Mouse (Mus musculus) spleen, postnatal 14 days (tissue): Measurements from ENCODE around the gene Elk3.

Experiments used
- DNase-seq, 2 experiments: peaks; one replicate each; pipeline ENCODE4 v3.0.0; 2021 to 2022; ENCODE audit warnings: low spot score in 2 of 2

Gene Elk3

DNA sequence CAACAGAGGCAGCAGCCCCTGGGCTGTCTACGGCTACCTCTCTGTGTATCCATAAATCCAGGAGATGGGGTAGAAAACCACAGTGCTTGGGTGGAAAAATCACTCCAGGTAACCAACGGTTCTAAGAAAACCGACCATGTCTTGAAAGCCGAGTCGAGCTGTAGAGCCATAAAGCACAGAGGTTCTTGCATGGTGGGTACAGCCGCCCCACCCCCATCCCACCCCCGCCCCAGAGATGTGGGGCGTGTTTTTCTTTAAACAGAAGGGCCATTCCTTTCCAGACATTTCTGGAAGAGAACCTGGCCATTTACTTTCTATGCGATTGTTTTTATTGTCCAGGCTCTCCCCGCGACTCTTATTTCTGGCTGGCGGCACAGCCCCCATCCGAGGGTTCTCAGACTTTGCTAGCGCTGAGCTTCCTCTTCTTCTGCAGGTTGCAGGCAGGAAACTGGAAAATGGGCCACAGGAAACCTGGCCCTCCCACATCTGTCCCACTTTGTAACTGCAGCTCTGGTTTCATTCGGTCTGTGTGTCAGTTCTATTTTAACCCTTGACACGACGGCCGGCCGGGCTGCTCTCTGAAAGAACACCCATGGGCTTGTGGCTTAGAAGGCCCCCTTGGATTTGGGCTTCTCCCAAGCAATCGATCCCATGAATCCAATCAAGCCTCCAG is 16.3 kb downstream of the Elk3 start:
- DNase-seq: no peak

DNA sequence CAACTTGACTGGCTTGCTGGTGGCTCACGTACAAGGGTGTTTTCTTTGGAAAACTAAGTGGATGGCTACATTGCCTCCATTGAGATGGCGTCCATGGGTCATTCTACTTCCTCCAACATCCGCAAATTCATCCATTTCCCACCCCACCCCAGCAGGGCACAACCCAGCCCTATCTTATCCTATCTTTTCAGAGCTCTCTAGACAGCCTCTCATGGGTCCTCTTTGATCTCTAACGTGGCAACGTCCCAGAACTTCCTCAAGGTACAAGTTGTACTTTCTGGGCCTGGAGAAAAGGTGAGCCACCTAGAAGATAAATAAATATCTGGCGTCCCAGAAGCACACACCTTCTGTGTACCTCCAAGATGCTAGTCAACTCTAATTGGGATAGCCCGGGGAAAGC is 17.3 kb downstream of the Elk3 start:
- DNase-seq: no peak

DNA sequence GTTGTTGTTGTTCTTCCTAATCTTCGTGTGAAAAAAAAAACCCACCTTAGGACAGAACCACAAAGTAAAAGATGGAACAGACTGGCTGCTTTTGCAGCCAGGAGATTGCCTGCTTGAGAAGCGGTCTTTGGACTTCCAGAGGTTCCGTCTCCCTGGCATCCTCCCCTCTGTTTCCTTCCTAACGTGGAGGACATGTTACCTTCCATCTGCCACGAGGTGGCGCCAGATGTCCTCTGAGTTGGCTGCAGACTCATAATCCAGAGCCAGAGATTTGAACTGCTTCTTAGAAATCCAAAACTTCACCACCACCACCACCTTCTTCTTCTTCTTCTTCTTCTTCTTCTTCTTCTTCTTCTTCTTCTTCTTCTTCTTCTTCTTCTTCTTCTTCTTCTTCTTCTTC is 19.1 kb downstream of the Elk3 start:
- DNase-seq: peak; percentile 34 to 69

DNA sequence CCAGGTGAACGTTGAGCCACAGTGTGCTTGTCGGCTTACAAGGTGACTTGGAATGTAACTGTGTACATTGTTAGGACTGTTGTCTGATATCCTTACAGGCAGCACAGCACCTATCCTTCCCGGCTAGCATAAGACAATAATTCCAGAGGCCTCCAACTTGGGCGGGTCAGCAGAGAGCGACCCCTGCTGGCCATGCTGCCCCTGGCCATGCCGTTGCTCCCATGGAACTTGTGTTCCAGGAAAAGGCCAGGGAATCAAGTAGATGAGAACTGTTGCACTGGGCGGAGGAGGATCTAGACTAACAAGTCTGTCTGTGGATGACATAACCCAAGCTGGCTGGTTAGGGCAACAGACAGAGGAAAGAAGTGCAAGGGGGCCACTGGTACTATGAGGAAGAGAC is 19.6 kb downstream of the Elk3 start:
- no peak for DNase-seq

DNA sequence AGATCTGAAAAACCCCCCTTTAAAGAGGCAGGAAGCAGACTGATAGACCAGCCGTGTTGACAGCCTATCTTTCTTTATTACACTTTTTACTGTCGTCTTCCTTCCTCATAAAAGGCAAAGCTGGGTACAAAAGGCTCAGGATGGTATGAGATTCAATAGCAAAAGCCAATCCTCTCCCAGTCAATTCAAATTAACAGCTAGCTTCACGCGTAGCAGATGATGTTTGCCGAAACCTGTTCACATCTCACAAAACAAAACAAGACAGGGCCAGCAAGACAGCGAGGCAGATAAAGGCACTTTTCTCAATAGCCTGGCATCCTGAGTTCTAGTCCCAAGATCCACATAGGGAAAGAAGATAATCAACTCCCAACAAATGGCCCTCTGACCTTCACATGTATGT is 21.5 kb downstream of the Elk3 start:
- DNase-seq: no peak

DNA sequence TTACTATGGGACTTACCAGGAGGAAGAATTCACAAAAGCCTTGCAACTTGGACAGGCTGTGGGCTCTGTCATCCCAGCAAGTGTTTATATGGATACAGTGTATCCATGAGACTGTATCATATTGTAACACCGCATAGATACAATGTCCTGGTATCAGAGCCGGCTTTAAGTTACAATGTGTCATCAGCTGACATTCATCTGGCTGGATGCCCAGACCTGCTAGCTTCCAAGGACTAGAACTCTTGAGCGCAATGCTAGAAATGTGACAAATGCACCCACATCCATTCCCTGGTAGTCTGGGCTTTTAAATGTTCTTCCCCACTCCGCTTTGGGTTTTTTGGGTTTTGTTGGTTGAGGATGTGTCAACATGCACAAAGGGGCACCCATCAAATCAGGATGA is 22.6 kb downstream of the Elk3 start:
- DNase-seq: no peak

DNA sequence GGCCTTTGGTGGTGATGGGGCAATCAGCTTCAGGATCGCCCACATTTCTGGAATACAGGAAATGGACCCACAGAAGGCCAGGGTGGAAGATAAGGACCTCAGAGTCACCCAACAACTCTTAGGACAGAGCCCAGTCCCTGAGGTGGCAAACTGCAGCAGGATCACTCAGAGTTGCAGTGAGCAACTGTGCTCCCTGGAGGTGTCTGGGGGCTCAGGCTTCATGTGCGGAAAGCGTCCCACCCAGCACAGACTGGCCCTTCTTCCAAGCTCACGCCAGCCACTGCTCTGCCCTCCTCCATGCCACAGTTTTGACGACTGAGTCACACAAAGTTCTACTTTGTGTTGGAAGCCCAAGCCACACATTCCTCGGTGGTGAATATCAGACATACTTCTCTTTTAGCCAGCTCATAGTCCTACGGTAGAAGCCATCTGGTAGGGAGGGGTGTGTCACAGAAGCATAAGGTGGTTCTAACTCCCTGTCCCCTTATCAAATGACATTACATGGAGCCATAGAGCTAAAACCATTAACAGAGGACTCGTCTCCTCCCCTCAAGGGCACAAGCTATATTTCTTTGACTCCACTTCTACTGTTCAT is 23.3 kb downstream of the Elk3 start:
- no peak for DNase-seq

DNA sequence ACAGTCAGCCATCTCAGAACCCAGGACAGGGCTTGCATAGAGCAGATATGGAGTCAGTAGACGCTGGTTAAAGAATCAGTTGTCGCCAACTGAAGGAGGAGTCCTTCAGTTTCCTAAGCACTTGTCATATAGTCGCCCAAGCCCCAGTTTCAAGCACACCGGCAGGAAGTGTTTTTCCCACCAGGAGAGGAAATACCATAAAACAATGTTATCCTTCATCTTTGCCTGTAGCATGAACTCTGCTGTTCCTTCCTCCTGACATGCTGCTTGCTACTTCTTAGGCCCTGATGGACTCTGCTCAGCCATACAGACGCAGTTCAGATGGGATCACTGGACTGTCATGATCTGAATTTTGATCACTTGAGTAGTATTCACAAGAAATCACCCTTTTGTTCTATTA is 25.4 kb downstream of the Elk3 start:
- DNase-seq: no peak

DNA sequence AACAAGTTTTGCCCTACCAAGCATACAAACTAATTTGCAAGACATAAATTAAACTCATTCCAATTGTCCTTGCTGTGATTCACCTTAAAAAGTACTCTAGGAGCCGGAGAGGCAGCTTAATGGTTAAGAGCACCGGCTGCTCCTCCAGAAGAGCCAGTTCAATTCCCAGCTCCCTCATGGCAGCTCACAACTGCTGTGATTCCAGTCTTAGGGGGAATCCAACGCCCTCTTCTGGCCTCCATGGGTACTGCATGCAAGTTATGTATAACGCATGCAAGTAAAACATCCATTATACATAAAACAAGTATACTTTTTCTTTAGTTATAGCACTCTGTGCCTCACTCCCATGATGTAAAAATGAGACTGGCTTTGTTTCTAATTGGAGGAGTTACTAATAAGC is 27.7 kb downstream of the Elk3 start:
- no peak for DNase-seq

DNA sequence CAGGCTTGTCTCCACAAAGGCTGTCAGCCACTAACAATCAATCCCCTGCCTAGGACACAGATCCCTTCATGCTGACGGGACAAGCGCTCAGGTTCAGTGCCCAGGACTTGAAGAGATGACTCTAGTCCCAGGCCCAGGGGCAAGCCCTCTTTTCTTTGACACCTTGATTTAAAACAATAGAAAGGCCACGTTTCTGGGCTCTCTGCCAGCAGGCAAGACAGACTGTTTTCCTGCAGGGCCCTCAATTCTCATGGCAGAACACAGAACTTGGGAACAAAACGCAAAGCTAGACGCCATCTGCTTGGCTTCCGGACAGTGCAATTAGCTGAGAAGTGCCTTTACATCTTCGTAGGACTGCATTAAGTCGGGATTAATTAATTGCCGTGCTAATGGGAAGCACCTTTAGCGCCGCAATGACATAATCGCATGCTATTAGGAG is 28.4 kb downstream of the Elk3 start:
- DNase-seq: no peak

DNA sequence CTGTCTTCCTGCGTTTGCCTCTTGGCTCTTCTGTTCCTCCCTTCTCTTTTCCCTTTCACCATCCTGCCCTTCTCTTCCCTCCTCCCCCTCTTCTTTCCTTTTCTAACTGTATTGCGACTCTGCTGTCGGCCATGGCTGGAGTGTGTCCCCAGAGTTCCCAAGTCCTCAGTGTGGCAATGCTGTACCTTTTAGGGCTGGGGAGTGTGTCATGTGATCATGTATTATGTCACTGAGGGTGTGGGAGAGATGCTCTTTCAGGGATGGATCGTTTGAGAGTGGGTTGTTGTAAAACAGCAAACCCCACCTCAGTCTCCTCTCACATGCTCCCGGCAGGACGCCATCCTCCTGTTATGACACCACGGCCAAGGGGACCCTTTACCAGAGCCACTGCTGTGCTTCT is 29.8 kb downstream of the Elk3 start:
- no peak for DNase-seq

DNA sequence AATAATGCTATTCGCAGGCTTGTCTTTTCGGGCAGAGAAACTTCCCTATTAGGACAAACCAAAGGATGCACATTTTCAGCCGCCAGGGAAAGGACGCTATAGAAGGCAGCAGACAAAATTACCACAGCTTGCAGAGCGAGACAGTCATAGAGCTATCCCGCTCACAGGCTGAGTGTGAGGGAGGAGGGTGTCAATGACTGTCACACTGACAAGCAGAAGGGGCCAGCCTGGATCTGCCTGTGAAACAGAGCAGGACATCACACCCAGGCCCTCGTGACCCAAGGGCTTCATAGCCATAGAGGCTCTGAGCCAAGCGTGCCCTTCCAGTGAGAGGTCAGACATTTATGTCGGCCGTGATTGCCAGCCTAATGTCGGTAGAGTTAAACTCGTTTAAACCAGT is 30.3 kb downstream of the Elk3 start:
- no peak for DNase-seq

DNA sequence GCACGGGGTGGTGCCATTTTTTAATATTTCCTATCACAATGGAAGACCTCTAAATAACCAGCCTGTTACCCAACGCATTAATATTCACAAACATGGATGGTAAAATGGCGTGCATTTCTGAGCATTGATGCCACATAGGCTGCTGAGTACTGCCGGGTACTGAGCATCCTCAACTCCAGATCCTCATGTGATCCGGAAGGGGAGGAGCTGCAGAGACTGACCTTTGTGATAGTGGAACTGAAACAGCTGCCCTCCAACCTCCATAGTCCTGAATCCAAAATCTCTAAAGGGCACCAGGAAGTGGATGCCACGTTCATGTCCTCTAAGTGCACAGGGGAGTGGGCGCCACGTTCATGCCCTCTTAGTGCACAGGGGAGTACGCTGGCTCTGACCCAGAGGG is 31.9 kb downstream of the Elk3 start:
- DNase-seq: no peak

DNA sequence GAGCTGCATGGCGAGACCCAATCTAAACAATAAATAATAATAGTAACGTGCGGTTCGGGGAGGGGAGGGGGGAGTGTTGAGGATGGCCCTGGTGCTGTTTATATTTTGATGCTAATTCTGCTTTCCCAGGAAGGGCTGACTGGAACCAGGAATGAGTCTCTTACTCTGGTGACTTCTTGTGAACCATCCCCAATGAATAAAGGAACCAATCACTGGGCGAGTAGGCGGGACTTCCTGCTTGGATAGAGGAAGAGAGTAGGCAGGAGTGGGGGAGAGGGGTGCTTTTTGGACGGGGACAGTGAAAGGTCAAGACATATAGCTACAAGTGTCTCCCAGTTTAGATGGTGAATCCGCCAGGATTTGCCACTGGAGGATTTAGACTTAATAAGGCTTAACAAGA is 32.6 kb downstream of the Elk3 start:
- DNase-seq: no peak

DNA sequence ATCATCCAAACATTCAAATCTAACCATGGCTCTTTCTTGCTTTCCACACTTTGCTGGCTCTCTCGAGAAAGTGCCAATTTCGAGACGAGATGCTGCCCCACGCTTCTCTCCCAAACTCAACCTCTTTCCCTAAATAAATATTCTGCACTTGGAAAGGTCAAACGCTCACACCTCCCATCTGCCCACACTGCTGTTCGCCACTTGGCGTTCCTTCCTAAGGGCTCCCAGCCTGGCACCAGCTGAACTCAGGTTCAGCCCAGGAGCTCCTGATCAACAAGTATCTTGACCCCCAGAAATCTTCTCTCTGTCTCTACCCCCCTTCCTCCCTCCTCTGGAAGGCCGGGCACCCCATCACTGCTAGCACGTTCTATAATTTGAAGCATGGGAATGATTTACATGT is 34.1 kb downstream of the Elk3 start:
- DNase-seq: no peak

DNA sequence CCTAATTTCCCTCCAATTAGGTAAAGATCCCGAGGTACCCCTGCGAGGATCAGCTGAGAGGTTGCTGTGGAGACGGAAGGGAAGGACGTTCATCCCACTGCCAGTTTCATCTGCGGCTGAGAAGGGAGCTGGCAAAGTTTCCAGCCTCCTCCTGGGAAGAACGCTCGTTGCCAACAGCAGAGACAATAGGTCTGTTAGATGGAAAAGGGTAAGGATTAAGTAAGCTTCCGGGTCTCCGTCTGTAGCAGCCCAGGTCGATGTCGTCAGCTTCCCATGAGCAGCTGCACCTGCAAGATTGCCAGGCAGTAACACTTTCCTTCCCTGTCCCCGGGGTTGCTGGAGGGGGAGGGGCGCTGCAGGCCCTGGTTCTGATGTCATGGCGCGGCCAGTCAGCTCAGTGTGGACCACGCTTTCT is 34.6 kb downstream of the Elk3 start:
- DNase-seq: no peak

DNA sequence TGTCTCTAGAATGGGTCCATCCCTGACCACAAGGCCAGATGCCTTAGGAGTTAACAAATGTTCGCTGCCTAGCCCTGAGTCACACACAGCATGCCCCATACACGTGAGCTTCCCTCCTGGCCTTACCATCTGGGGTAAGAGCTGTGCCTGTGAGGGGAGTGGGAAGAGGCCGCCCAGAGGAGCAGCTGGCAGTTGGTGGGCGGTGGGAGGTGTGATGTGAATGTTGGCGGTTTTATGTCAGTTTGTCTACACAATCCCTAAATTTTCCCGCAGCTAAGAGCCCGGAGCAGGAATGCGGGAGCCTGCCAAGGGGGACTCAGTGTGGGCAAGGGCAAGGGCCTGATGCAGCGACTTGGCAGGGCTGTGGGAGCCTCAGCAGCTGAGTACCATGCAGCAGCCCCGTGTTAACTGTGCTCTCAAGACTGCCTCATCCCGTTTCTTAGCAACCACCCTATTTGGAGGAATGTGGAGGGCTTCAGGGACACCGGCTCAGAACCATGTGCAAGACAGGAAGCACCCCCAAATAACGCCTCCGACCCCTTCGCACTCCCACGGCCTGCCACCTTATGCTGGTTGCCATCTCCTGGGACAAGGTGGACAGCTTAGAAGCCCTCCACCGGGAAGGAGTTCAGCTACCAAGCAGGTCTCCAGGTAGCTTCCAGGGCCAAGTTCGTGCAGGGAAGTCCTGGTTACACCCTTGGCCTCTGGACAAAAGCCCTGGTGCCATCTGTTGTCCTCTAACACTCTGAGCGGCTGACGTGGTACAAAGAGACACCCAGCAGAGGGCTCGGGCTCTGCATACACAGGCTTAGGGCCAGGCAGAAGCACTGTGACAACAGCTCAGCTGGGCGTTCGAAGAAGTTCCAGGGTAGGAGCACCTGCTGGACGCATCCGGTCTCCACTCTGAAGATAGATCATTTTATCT is 35.5 kb downstream of the Elk3 start:
- DNase-seq: no peak

DNA sequence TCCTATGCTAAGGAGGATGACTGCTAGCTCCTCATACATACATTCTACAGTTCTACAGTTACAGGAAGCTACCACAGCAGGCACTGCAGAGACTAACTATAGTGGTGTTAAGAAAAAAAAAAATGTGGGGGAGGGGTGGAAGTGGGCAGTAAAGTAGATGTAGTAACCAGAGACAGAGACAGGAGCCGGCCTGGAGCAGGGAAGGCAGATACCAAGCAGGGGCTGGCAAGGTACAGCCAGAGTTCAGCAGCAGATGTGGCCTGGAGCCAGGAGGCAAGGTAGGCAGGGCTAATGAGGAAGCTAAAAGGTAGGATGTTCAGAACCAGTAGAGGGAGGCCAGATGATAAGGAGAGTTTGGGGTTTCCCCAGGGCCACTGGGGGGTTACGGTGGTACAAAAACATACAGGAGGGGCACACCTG is 36.6 kb downstream of the Elk3 start:
- peak in 1 of 2 experiments; percentile 21 for DNase-seq

DNA sequence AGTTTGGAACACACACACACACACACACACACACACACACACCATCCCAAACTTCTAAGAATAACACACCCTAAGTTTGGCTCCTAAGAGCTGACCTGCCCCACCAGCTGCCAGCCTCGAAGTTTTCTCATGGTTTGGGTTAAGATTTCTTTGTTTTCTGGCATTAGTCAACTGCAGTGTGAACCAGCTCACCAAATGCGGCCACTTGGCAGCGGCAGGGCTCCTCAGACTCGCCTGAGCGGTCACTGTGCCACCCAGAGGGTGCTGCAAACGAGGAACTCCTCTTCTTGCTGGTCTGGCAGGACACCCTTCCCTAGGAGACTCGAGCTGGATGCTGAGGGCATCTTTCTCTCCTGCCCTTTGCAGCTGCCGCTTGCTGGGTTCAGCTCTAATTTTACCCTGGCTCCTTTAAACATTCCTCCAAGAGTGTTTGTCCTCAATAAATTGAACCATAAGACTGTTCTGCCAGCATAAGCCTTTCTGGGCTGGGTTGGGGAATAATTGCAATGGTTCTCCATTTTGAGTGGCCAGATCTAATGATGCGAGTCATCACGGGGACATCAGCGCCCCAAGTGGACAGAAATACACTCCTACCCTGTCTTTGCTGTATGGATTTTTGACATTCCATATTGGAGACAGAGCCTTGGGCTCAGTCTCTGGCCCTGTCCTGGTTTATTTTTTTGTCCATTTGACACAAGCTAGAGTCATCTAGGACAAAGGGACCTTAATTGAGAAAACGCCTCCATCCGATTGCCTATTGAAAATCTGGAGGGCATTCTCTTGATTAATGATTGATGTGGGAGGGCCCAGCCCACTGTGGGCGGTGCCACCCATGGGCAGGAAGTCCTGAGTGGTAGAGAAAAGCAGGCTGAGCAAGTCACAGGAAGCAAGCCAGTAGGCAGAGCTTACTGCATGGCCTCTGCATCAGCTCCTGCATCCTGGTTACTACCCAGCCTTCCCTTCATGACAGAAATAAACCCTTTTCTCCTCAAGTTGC is 37.7 kb downstream of the Elk3 start:
- no peak for DNase-seq

DNA sequence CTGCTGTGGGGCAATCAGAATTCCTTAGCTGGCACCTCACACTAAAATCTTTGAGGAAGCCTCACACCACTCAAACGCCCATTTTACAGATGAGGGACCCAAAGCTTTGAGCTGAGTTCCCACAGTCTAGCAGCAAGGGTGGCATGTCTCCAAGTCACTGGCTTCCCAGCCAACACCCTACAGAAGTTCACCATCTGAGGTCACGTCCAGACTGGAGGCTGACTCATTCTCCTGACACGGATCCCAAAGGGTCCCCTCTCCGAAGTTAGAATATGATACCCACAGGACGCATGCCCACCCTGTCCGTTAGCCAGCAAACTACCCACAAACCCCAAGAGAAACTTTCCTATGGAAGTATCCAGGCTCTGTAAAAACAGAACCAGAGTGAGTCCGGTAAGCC is 39.1 kb downstream of the Elk3 start:
- no peak for DNase-seq

DNA sequence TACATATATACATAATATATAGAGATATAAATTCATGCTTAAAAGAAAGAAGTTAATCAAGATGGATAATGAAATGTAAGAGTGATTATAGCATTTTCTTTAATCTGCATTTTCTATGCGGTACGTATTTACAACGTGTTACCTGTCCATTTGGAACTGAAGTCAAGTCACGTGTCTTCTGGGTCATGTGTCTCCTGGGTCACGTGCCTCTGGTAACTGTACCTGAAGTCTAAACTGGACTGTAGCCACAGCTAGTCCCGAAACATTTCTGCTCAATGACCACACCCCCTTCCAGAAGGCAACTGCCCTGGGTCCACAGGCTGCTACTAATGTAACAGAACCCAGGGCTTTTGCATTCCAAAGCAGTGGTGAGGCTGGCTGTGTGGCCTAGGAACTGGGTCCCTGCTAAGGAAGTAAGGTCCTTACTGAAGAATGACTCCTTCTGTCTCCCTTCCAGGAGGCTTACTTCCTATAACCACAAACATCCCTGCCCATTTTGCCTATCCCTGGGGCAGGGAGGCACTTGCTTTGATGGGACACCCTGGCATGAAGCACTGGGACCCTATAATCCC is 40.0 kb downstream of the Elk3 start:
- DNase-seq: no peak
